Mouse (Mus musculus) megakaryocyte-erythroid progenitor cell, adult 5 weeks (primary cell): Measurements from ENCODE around the gene Olfr1131. TPM values are rescaled to one million over a fixed set of nuclear protein-coding genes. Genes with fewer than 3 reads are reported as not detected.

ENCODE experiments used
- polyA plus RNA-seq: library from polyadenylated mRNA; stranded (reverse); fragments of >175 nt; gene quantifications from 2 replicates; pipeline ENCODE4 v1.2.3, GENCODE M21; 2012

The Olfr1131 gene
- not detected in 2 replicates for polyA plus RNA-seq

DNA sequence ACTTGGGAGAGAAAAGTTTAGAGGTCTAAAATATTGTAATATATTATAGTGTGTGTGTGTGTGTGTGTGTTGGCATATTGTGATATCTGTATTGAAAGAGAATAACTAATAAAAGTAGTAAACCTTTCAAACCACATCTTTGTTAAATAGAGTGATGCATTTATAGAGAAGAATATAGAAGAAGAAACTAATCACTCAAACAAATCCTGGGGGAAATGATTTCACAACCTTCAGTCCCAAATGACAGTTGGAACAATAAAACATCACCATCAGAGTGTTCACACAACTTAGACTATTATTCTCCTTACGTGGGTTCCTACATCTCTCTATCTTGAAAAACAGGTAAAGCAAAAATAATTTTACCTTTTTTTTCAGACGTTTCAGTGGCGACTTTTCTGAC lies at the start of gene Olfr1131:
Gene Olfr1131, plus strand, starts transcription at position 301 of the 400 bp plus-strand sequence.

DNA sequence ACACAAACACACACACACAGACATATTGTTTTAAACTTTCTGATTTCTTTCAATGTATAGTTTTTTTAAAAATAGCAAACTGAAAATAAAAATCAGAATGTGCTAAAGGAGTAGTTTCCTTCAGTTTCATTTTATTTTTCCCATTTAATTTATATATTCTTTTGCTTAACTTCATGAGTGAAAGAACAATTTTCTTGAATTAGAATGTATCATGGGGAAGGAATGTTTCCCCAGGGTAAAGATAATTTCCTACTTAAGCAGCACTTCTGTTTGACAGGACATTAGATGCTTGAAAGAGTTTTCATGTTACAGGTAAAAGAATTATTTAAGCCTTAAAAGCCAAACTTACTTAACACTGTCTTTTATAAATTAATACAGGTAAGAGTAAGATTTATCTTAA lies 21.0 kb upstream of the Olfr1131 start, which contains the start of gene Olfr1130:
Gene Olfr1130, plus strand, starts transcription at position 301 of the 400 bp plus-strand sequence.

DNA sequence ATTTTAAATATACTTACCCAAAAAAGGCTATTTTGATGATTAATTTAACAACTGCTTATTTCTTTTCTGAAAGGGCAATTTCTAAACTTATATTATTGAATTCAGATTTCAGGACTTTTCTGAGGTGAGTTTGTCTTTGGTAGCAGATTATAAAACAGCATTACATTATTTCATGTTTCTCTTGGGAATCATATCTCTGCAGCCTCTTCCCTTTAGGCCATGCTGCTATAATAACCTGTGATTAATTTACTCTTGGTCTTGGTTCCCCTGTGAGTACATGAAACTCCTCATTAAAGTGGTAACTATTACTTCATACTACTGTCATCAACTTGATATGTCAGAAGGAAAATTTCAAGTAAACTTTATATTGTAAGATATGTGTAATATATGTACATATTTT lies 10.5 kb downstream of the Olfr1131 start, which contains the start of gene Olfr1132:
Gene Olfr1132, minus strand, starts transcription at position 101 of the 400 bp plus-strand sequence.

DNA sequence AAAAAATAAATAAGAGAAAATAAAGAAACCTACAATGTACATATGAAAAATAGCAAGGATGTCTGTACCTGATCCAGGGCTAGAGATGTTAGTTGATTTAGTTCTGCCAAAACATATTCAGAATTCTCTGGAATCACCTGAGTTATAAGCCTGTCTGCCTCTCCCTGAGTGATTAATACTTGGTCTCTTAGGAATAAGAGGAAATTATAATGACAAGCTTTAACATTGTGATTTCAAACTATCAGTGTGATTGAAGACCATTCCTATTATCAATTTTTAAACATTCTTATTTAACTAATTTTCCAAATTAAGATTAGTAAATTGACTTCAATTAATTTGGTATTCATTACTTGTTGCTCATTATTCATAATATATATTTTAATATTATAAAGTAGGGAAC lies 20.4 kb downstream of the Olfr1131 start, which contains the start of gene Olfr1133:
Gene Olfr1133, minus strand, starts transcription at position 101 of the 400 bp plus-strand sequence.

GRCm38 (mm10) chr2:87658360-87658759 lies 31.5 kb downstream of the Olfr1131 start, which contains the start of gene Olfr1134:
TSS of gene Olfr1134 (minus strand) at chr2:87658460.

DNA sequence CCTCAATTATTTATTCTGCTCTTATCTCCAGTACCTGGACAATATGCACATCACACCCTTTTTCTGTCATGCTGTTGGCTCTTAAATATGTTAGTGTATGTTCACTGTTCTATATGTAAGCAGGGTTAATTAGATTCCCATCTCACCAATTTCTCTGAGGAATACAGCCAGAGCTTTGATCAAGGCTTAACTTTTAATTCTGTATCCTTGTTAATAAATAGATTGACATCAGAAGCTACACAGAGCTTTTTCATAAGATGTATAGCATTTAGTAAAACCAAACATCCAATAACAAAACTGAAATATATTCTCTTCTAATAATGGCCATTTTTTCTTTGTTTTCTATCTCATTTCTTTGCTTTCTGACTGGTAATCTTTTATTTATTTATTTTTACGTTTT lies 46.7 kb downstream of the Olfr1131 start, which contains the start of gene Olfr1135:
Gene Olfr1135, minus strand, starts transcription at position 101 of the 400 bp plus-strand sequence.

Other genes with a start within 250 kb of the Olfr1131 start
- gene Olfr1122, start 241.3 kb upstream of the Olfr1131 start, polyA plus RNA-seq, result not detected in 2 replicates
- gene Olfr1123, start 210.5 kb upstream of the Olfr1131 start, polyA plus RNA-seq, result not detected in 2 replicates
- gene Olfr1124, start 196.8 kb upstream of the Olfr1131 start, polyA plus RNA-seq, result 0.02 TPM in 1 of 2 replicates, not detected in the other
- gene Olfr1126, start 173.1 kb upstream of the Olfr1131 start, polyA plus RNA-seq, result not detected in 2 replicates
- gene Pramel7, start 130.0 kb upstream of the Olfr1131 start, polyA plus RNA-seq, result not detected in 2 replicates
- not detected in 2 replicates for gene Pramel6, start 120.5 kb upstream of the Olfr1131 start, polyA plus RNA-seq
- gene Olfr153, start 95.3 kb upstream of the Olfr1131 start, polyA plus RNA-seq, result not detected in 2 replicates
- not detected in 2 replicates for gene Olfr1128, start 81.6 kb upstream of the Olfr1131 start, polyA plus RNA-seq
- not detected in 2 replicates for gene Olfr1129, start 53.2 kb upstream of the Olfr1131 start, polyA plus RNA-seq
- not detected in 2 replicates for gene Olfr1130, start 20.9 kb upstream of the Olfr1131 start, polyA plus RNA-seq
- gene Olfr1132, start 10.4 kb downstream of the Olfr1131 start, polyA plus RNA-seq, result not detected in 2 replicates
- not detected in 2 replicates for gene Olfr1133, start 20.3 kb downstream of the Olfr1131 start, polyA plus RNA-seq
- gene Olfr1134, start 31.4 kb downstream of the Olfr1131 start, polyA plus RNA-seq, result not detected in 2 replicates
- gene Olfr1135, start 46.6 kb downstream of the Olfr1131 start, polyA plus RNA-seq, result not detected in 2 replicates
- gene Olfr1136, start 66.8 kb downstream of the Olfr1131 start, polyA plus RNA-seq, result not detected in 2 replicates
- gene Olfr1137, start 86.1 kb downstream of the Olfr1131 start, polyA plus RNA-seq, result not detected in 2 replicates
- not detected in 2 replicates for gene Olfr1138, start 112.9 kb downstream of the Olfr1131 start, polyA plus RNA-seq
- gene Olfr1140, start 116.6 kb downstream of the Olfr1131 start, polyA plus RNA-seq, result not detected in 2 replicates
- gene Olfr1141, start 126.9 kb downstream of the Olfr1131 start, polyA plus RNA-seq, result not detected in 2 replicates
- not detected in 2 replicates for gene Olfr152, start 152.4 kb downstream of the Olfr1131 start, polyA plus RNA-seq
- not detected in 2 replicates for gene Olfr1143, start 173.5 kb downstream of the Olfr1131 start, polyA plus RNA-seq
- gene Olfr1145, start 182.7 kb downstream of the Olfr1131 start, polyA plus RNA-seq, result not detected in 2 replicates
- gene Olfr1148, start 203.4 kb downstream of the Olfr1131 start, polyA plus RNA-seq, result not detected in 2 replicates
- not detected in 2 replicates for gene Olfr1150-ps1, start 216.9 kb downstream of the Olfr1131 start, polyA plus RNA-seq
- not detected in 2 replicates for gene Olfr1151, start 228.8 kb downstream of the Olfr1131 start, polyA plus RNA-seq
- 0.01 TPM in 1 of 2 replicates, not detected in the other for gene Olfr1152, start 239.4 kb downstream of the Olfr1131 start, polyA plus RNA-seq